In genomic region chr4:151243445-151243844, GRCm38 (mm10) we compare ENCODE assay signal across 12 mouse cellular contexts.
"Had no signal": no experiment of that assay in that cellular context is flagged by ENCODE, and none has a peak within 500 bp of the region (broad histone marks: within the 10 kb centered on the region; RNA-seq: fewer than 3 reads in every experiment).

No protein-coding gene starts in this region.

- ATAC-seq: intestine, embryonic 16.5 days; liver, postnatal 0 days; midbrain, embryonic 13.5 days had no signal

- H3K9me3 ChIP-seq: kidney, embryonic 15.5 days had no signal

- H3K9ac ChIP-seq: kidney, embryonic 15.5 days; limb, embryonic 12.5 days; liver, embryonic 13.5 days; liver, postnatal 0 days; midbrain, embryonic 13.5 days had no signal

- H3K4me2 ChIP-seq: kidney, embryonic 15.5 days; limb, embryonic 12.5 days; liver, embryonic 13.5 days; midbrain, embryonic 13.5 days had no signal

- DNase-seq: liver; liver, embryonic 13.5 days; liver, postnatal 0 days; retina, postnatal 1 day; right cerebral cortex, postnatal 4 days; spleen, adult 18-20 months; thymus, adult 2 months; thymus, postnatal 25 days had no signal

- H3K4me3 ChIP-seq: kidney, embryonic 15.5 days; limb, embryonic 12.5 days; liver, embryonic 13.5 days; midbrain, embryonic 13.5 days had no signal

- H3K27me3 ChIP-seq: liver, embryonic 13.5 days had no signal

- H3K27ac ChIP-seq: kidney, embryonic 15.5 days; limb, embryonic 12.5 days; liver, embryonic 13.5 days; midbrain, embryonic 13.5 days had no signal

- H3K4me1 ChIP-seq: limb, embryonic 12.5 days; liver, embryonic 13.5 days had no signal

- H3K36me3 ChIP-seq: kidney, embryonic 15.5 days; limb, embryonic 12.5 days; liver, embryonic 13.5 days; midbrain, embryonic 13.5 days had no signal
